Mouse (Mus musculus): ENCODE data around the gene Comtd1.
A peak's percentile ranks its signal among the peaks of the same experiment; 100 is the strongest.

Comtd1 gene

GRCm38 (mm10) chr14:21848166-21849154, at the start of gene Comtd1:
Gene Comtd1, minus strand, starts transcription at chr14:21848977.
- DNase-seq (ENCODE audit: low spot score) = peak; percentile 91

GRCm38 (mm10) chr14:21892341-21892659, 43.5 kb upstream of the Comtd1 start:
- DNase-seq (ENCODE audit: low spot score) = no peak

GRCm38 (mm10) chr14:21891581-21892340, 43.0 kb upstream of the Comtd1 start:
- no peak for DNase-seq (ENCODE audit: low spot score)

- DNase-seq (ENCODE audit: low spot score) = no peak
These were observed 41.7 kb upstream of the Comtd1 start for GRCm38 (mm10) chr14:21890430-21890829.

GRCm38 (mm10) chr14:21866816-21867215, 18.0 kb upstream of the Comtd1 start:
- DNase-seq (ENCODE audit: low spot score) = no peak

GRCm38 (mm10) chr14:21866291-21866690, 17.5 kb upstream of the Comtd1 start:
- no peak for DNase-seq (ENCODE audit: low spot score)

GRCm38 (mm10) chr14:21856886-21857285, 8.1 kb upstream of the Comtd1 start:
- DNase-seq (ENCODE audit: low spot score) = no peak

GRCm38 (mm10) chr14:21855961-21856360, 7.2 kb upstream of the Comtd1 start:
- no peak for DNase-seq (ENCODE audit: low spot score)

GRCm38 (mm10) chr14:21854271-21854670, 5.5 kb upstream of the Comtd1 start:
- no peak for DNase-seq (ENCODE audit: low spot score)

- peak; percentile 75 for DNase-seq (ENCODE audit: low spot score)
These were observed 4.8 kb upstream of the Comtd1 start for GRCm38 (mm10) chr14:21853456-21854109.

- DNase-seq (ENCODE audit: low spot score) = no peak
These were observed 3.4 kb upstream of the Comtd1 start for GRCm38 (mm10) chr14:21851996-21852791.

- no peak for DNase-seq (ENCODE audit: low spot score)
These were observed 1.8 kb upstream of the Comtd1 start for GRCm38 (mm10) chr14:21850419-21851127.

- no peak for DNase-seq (ENCODE audit: low spot score)
These were observed 994 bp upstream of the Comtd1 start for GRCm38 (mm10) chr14:21849524-21850418.

- DNase-seq (ENCODE audit: low spot score) = peak; percentile 18
These were observed 1.2 kb downstream of the Comtd1 start for GRCm38 (mm10) chr14:21847381-21848165.

- DNase-seq (ENCODE audit: low spot score) = no peak
These were observed 1.9 kb downstream of the Comtd1 start for GRCm38 (mm10) chr14:21846827-21847380.

- no peak for DNase-seq (ENCODE audit: low spot score)
These were observed 5.5 kb downstream of the Comtd1 start for GRCm38 (mm10) chr14:21843263-21843662.

- DNase-seq (ENCODE audit: low spot score) = no peak
These were observed 6.8 kb downstream of the Comtd1 start for GRCm38 (mm10) chr14:21841819-21842592.

Measured in T-cell, adult 2 months (primary cell).